Mouse (Mus musculus) forebrain, embryonic 15.5 days (tissue): ENCODE results near the gene Ap1g1. TPM values are rescaled to one million over a fixed set of nuclear protein-coding genes. Genes with fewer than 3 reads are reported as not detected.

Source experiments
- ATAC-seq: fragments of 200-750 bp; cut with Nextera tagmentation; replicated peaks from 2 replicates; pipeline ENCODE4 v1.8.0; 2017; ENCODE audit warnings: mild to moderate bottlenecking, moderate TSS enrichment, moderate library complexity
- H3K27ac ChIP-seq: fragments of 300-500 bp; sonication (generic); replicated peaks from 2 replicates; pipeline ENCODE4 v1.5.1; 2015; ENCODE audit warnings: mild to moderate bottlenecking, inconsistent platforms
- H3K27me3 ChIP-seq: fragments of 300-500 bp; sonication (generic); 2 replicates; pipeline ENCODE4 v1.6.1; 2015; ENCODE audit warnings: inconsistent platforms
- H3K36me3 ChIP-seq: fragments of 300-500 bp; sonication (generic); 2 replicates; pipeline ENCODE4 v1.6.1; 2015; ENCODE audit warnings: mild to moderate bottlenecking, inconsistent platforms
- H3K4me1 ChIP-seq: fragments of 300-500 bp; sonication (generic); 2 replicates; pipeline ENCODE4 v1.6.1; 2015; ENCODE audit warnings: inconsistent platforms
- H3K4me2 ChIP-seq: fragments of 300-500 bp; sonication (generic); replicated peaks from 2 replicates; pipeline ENCODE4 v1.6.1; 2015; ENCODE audit warnings: mild to moderate bottlenecking, inconsistent platforms
- H3K4me3 ChIP-seq: fragments of 300-500 bp; sonication (generic); 2 replicates; pipeline ENCODE4 v1.5.1; 2015; ENCODE audit warnings: mild to moderate bottlenecking, inconsistent platforms
- H3K9ac ChIP-seq: fragments of 300-500 bp; sonication (generic); replicated peaks from 2 replicates; pipeline ENCODE4 v1.6.1; 2015; ENCODE audit warnings: mild to moderate bottlenecking, inconsistent platforms
- H3K9me3 ChIP-seq: fragments of 300-500 bp; sonication (generic); 2 replicates; pipeline ENCODE4 v1.6.1; 2016; ENCODE audit warnings: inconsistent platforms
- WGBS: fragments of 180-500 bp; shearing (Covaris S2); methylation state at CpG from one replicate; pipeline ENCODE4 v1.1.7; 2015; ENCODE audit warnings: mixed read lengths; 5-methylcytosine and 5-hydroxymethylcytosine counted together
- polyA plus RNA-seq: library from polyadenylated mRNA; unstranded; fragments of >200 nt; fragmentation: Nextera tagmentation; extraction: Ambion mirVana; gene quantifications from 2 replicates; pipeline ENCODE4 v1.2.1, GENCODE M21; 2015

The Ap1g1 gene
- polyA plus RNA-seq, 1 experiment from 2014 or later, result 51.8 TPM

- Histone ChIP-seq H3K9ac (no peak overlapping the region), H3K4me1 (no peaks in the 10 kb centered on the region), H3K4me2 (no peak overlapping the region), H3K9me3 (no peaks in the 10 kb centered on the region), H3K36me3 (peaks cover 3% of the 10 kb centered on the region; the same call in 1 of the 2 replicates), H3K27ac (no peak overlapping the region), H3K27me3 (no peaks in the 10 kb centered on the region), H3K4me3 (no peak overlapping the region)
- ATAC-seq, result no peak
- WGBS, result 85% methylated on average over 1 of the region's 1 CpGs
Measured at GRCm38 (mm10) chr8:109795166-109795565, 16.8 kb downstream of the Ap1g1 start.

GRCm38 (mm10) chr8:109798721-109799120 is 20.4 kb downstream of the Ap1g1 start:
- no peak for ATAC-seq
- no peaks in the 10 kb centered on the region for H3K4me1 ChIP-seq
- H3K4me2 ChIP-seq, result no peak overlapping the region
- no peak overlapping the region for H3K9ac ChIP-seq
- peaks cover 7% of the 10 kb centered on the region for H3K36me3 ChIP-seq
- no peak overlapping the region for H3K27ac ChIP-seq
- H3K27me3 ChIP-seq, result no peaks in the 10 kb centered on the region
- H3K4me3 ChIP-seq, result no peak overlapping the region
- no peaks in the 10 kb centered on the region for H3K9me3 ChIP-seq

- H3K4me2 ChIP-seq, result no peak overlapping the region
- 80% methylated on average over 4 of the region's 4 CpGs for WGBS
- H3K27ac ChIP-seq, result no peak overlapping the region
- H3K36me3 ChIP-seq, result peaks cover 10% of the 10 kb centered on the region
- no peaks in the 10 kb centered on the region for H3K27me3 ChIP-seq
- H3K4me3 ChIP-seq, result no peak overlapping the region
- no peak overlapping the region for H3K9ac ChIP-seq
- H3K9me3 ChIP-seq, result no peaks in the 10 kb centered on the region
- no peaks in the 10 kb centered on the region for H3K4me1 ChIP-seq
- no peak for ATAC-seq
Measured at GRCm38 (mm10) chr8:109799245-109799644, 20.9 kb downstream of the Ap1g1 start.

- no peaks in the 10 kb centered on the region for H3K4me1 ChIP-seq
- no peaks in the 10 kb centered on the region for H3K9me3 ChIP-seq
- H3K27me3 ChIP-seq, result no peaks in the 10 kb centered on the region
- H3K36me3 ChIP-seq, result peaks cover 8% of the 10 kb centered on the region
- no peak overlapping the region for H3K27ac ChIP-seq
- WGBS, result 93% methylated on average over 2 of the region's 2 CpGs
- H3K4me3 ChIP-seq, result no peak overlapping the region
- no peak for ATAC-seq
- H3K4me2 ChIP-seq, result no peak overlapping the region
- no peak overlapping the region for H3K9ac ChIP-seq
Measured at GRCm38 (mm10) chr8:109800325-109800724, 22.0 kb downstream of the Ap1g1 start.

GRCm38 (mm10) chr8:109803211-109803610 is 24.9 kb downstream of the Ap1g1 start:
- Histone ChIP-seq H3K36me3 (peaks cover 7% of the 10 kb centered on the region), H3K4me2 (no peak overlapping the region), H3K27ac (no peak overlapping the region), H3K4me1 (no peaks in the 10 kb centered on the region), H3K27me3 (no peaks in the 10 kb centered on the region), H3K4me3 (no peak overlapping the region), H3K9me3 (no peaks in the 10 kb centered on the region), H3K9ac (no peak overlapping the region)
- no peak for ATAC-seq
- WGBS, result 90% methylated on average over 3 of the region's 3 CpGs

- H3K27me3 ChIP-seq, result no peaks in the 10 kb centered on the region
- WGBS, result 90% methylated on average over 3 of the region's 3 CpGs
Measured at GRCm38 (mm10) chr8:109803801-109804200, 25.4 kb downstream of the Ap1g1 start.

GRCm38 (mm10) chr8:109806522-109806921 is 28.2 kb downstream of the Ap1g1 start:
- H3K36me3 ChIP-seq, result peaks cover 7% of the 10 kb centered on the region
- H3K9me3 ChIP-seq, result no peaks in the 10 kb centered on the region
- H3K27me3 ChIP-seq, result no peaks in the 10 kb centered on the region
- H3K9ac ChIP-seq, result no peak overlapping the region
- H3K4me3 ChIP-seq, result no peak overlapping the region
- no peak for ATAC-seq
- WGBS, result 47% methylated on average over 3 of the region's 3 CpGs
- H3K4me1 ChIP-seq, result 0 out of 2 replicates have a peak, but pooled peaks cover 3% of the 10 kb centered on the region
- H3K27ac ChIP-seq, result no peak overlapping the region
- H3K4me2 ChIP-seq, result no peak overlapping the region

More at GRCm38 (mm10) chr8:109803801-109804200, 25.4 kb downstream of the Ap1g1 start:
- H3K9ac ChIP-seq, result no peak overlapping the region
- no peak overlapping the region for H3K27ac ChIP-seq
- H3K4me2 ChIP-seq, result no peak overlapping the region
- ATAC-seq, result no peak
- no peaks in the 10 kb centered on the region for H3K4me1 ChIP-seq
- H3K36me3 ChIP-seq, result peaks cover 7% of the 10 kb centered on the region
- H3K4me3 ChIP-seq, result no peak overlapping the region
- H3K9me3 ChIP-seq, result no peaks in the 10 kb centered on the region

GRCm38 (mm10) chr8:109807401-109808119 is 29.2 kb downstream of the Ap1g1 start:
- no peak overlapping the region for H3K4me2 ChIP-seq
- H3K27me3 ChIP-seq, result no peaks in the 10 kb centered on the region
- H3K27ac ChIP-seq, result no peak overlapping the region
- peaks cover 7% of the 10 kb centered on the region for H3K36me3 ChIP-seq
- WGBS, result 85% methylated on average over 7 of the region's 7 CpGs
- no peak overlapping the region for H3K4me3 ChIP-seq
- 0 out of 2 replicates have a peak, but pooled peaks cover 3% of the 10 kb centered on the region for H3K4me1 ChIP-seq
- H3K9me3 ChIP-seq, result no peaks in the 10 kb centered on the region
- no peak for ATAC-seq
- H3K9ac ChIP-seq, result no peak overlapping the region

- 0 out of 2 replicates have a peak, but pooled peaks cover 3% of the 10 kb centered on the region for H3K4me1 ChIP-seq
- ATAC-seq, result no peak
- peaks cover 4% of the 10 kb centered on the region for H3K36me3 ChIP-seq
- H3K27ac ChIP-seq, result no peak overlapping the region
- no peak overlapping the region for H3K4me3 ChIP-seq
- H3K4me2 ChIP-seq, result no peak overlapping the region
- H3K9me3 ChIP-seq, result no peaks in the 10 kb centered on the region
- no peaks in the 10 kb centered on the region for H3K27me3 ChIP-seq
- H3K9ac ChIP-seq, result no peak overlapping the region
Measured at GRCm38 (mm10) chr8:109808120-109808447, 29.7 kb downstream of the Ap1g1 start.

- no peak for ATAC-seq
- H3K4me1 ChIP-seq, result 0 out of 2 replicates have a peak, but pooled peaks cover 3% of the 10 kb centered on the region
- no peaks in the 10 kb centered on the region for H3K9me3 ChIP-seq
- 83% methylated on average over 3 of the region's 3 CpGs for WGBS
- H3K36me3 ChIP-seq, result no peaks in the 10 kb centered on the region
- no peak overlapping the region for H3K4me2 ChIP-seq
- no peak overlapping the region for H3K27ac ChIP-seq
- H3K9ac ChIP-seq, result no peak overlapping the region
- no peak overlapping the region for H3K4me3 ChIP-seq
- no peaks in the 10 kb centered on the region for H3K27me3 ChIP-seq
Measured at GRCm38 (mm10) chr8:109810434-109810833, 32.1 kb downstream of the Ap1g1 start.

GRCm38 (mm10) chr8:109815268-109815667 is 36.9 kb downstream of the Ap1g1 start:
- no peak overlapping the region for H3K4me2 ChIP-seq
- no peaks in the 10 kb centered on the region for H3K27me3 ChIP-seq
- no peak overlapping the region for H3K9ac ChIP-seq
- 93% methylated on average over 2 of the region's 2 CpGs for WGBS
- 0 out of 2 replicates have a peak, but pooled peaks cover 2% of the 10 kb centered on the region for H3K4me1 ChIP-seq
- H3K9me3 ChIP-seq, result no peaks in the 10 kb centered on the region
- no peak overlapping the region for H3K4me3 ChIP-seq
- H3K36me3 ChIP-seq, result no peaks in the 10 kb centered on the region
- ATAC-seq, result no peak
- H3K27ac ChIP-seq, result no peak overlapping the region

GRCm38 (mm10) chr8:109817933-109818332 is 39.6 kb downstream of the Ap1g1 start:
- whole genome bisulfite sequencing, result 32% methylated on average over 1 of the region's 1 CpGs
- no peaks in the 10 kb centered on the region for H3K36me3 ChIP-seq
- no peak for ATAC-seq
- H3K9me3 ChIP-seq, result no peaks in the 10 kb centered on the region
- no peak overlapping the region for H3K4me2 ChIP-seq
- H3K4me1 ChIP-seq, result no peaks in the 10 kb centered on the region
- H3K9ac ChIP-seq, result no peak overlapping the region
- H3K4me3 ChIP-seq, result no peak overlapping the region
- no peak overlapping the region for H3K27ac ChIP-seq
- no peaks in the 10 kb centered on the region for H3K27me3 ChIP-seq

- peaks cover 4% of the 10 kb centered on the region; the same call in 1 of the 2 replicates for H3K36me3 ChIP-seq
- 96% methylated on average over 2 of the region's 2 CpGs for WGBS
- ATAC-seq, result no peak
Measured at GRCm38 (mm10) chr8:109823561-109823960, 45.2 kb downstream of the Ap1g1 start.

More at GRCm38 (mm10) chr8:109823561-109823960, 45.2 kb downstream of the Ap1g1 start:
- no peak overlapping the region for H3K4me3 ChIP-seq
- H3K9me3 ChIP-seq, result no peaks in the 10 kb centered on the region
- H3K4me1 ChIP-seq, result no peaks in the 10 kb centered on the region
- no peak overlapping the region for H3K4me2 ChIP-seq
- H3K27me3 ChIP-seq, result no peaks in the 10 kb centered on the region
- H3K9ac ChIP-seq, result no peak overlapping the region
- H3K27ac ChIP-seq, result no peak overlapping the region
